Mouse (Mus musculus) limb, embryonic 14.5 days (tissue): ENCODE data around the gene Hes2. TPM values are rescaled to one million over a fixed set of nuclear protein-coding genes. Genes with fewer than 3 reads are reported as not detected.

ENCODE experiments used
- ATAC-seq: fragments of 200-750 bp; cut with Nextera tagmentation; 2 replicates; pipeline ENCODE4 v1.8.0; 2017; ENCODE audit warnings: low read depth, moderate number of reproducible peaks, moderate TSS enrichment; ENCODE audit not compliant: low FRiP score
- DNase-seq: peaks from one replicate; pipeline ENCODE4 v3.0.0-alpha.2; 2015; ENCODE audit warnings: low spot score
- H3K27ac ChIP-seq: fragments of 300-500 bp; sonication (generic); replicated peaks from 2 replicates; pipeline ENCODE4 v1.5.1; 2014; ENCODE audit warnings: low read depth, mild to moderate bottlenecking, low read length, moderate library complexity, mixed read lengths
- H3K27me3 ChIP-seq: fragments of 300-500 bp; sonication (generic); 2 replicates; pipeline ENCODE4 v1.6.1; 2014; ENCODE audit warnings: low read length, mixed read lengths; ENCODE audit not compliant: control insufficient read depth, insufficient read depth
- H3K36me3 ChIP-seq: fragments of 300-500 bp; sonication (generic); 2 replicates; pipeline ENCODE4 v1.6.1; 2014; ENCODE audit warnings: mild to moderate bottlenecking, low read length, moderate library complexity, mixed read lengths; ENCODE audit not compliant: control insufficient read depth, insufficient read depth
- H3K4me1 ChIP-seq: fragments of 300-500 bp; sonication (generic); 2 replicates; pipeline ENCODE4 v1.6.1; 2014; ENCODE audit warnings: antibody characterized with exemption, low read length, mixed read lengths; ENCODE audit not compliant: control insufficient read depth, insufficient read depth
- H3K4me2 ChIP-seq: fragments of 300-500 bp; sonication (generic); replicated peaks from 2 replicates; pipeline ENCODE4 v1.6.1; 2014; ENCODE audit warnings: low read depth, mild to moderate bottlenecking, low read length, moderate library complexity; ENCODE audit not compliant: severe bottlenecking
- H3K4me3 ChIP-seq: fragments of 300-500 bp; sonication (generic); replicated peaks from 2 replicates; pipeline ENCODE4 v1.5.1; 2014; ENCODE audit warnings: low read length
- H3K9ac ChIP-seq: fragments of 300-500 bp; sonication (generic); 2 replicates; pipeline ENCODE4 v1.6.1; 2014; ENCODE audit warnings: mild to moderate bottlenecking, low read depth, low read length, moderate library complexity; ENCODE audit not compliant: severe bottlenecking
- H3K9me3 ChIP-seq: fragments of 300-500 bp; sonication (generic); 2 replicates; pipeline ENCODE4 v1.6.1; 2016; ENCODE audit warnings: low read length; ENCODE audit not compliant: control insufficient read depth
- POLR2A ChIP-seq: fragments of 200-500 bp; IDR thresholded peaks from 2 replicates; pipeline ENCODE4 v1.8.0; 2012; ENCODE audit warnings: inconsistent platforms, mild to moderate bottlenecking, moderate library complexity, borderline replicate concordance; ENCODE audit not compliant: insufficient read depth, insufficient read length; ENCODE audit errors: extremely low read depth
- WGBS: fragments of 180-500 bp; shearing (Covaris S2); extraction: QIAGEN DNeasy Blood & Tissue Kit; methylation state at CpG from one replicate; pipeline ENCODE4 v1.1.7; 2014; 5-methylcytosine and 5-hydroxymethylcytosine counted together
- polyA plus RNA-seq, 2 experiments: library from polyadenylated mRNA; depleted of rRNA in 1 of 2; stranded (reverse) in 1 of 2; unstranded in 1 of 2; fragments of >200 nt; fragmentation: Nextera tagmentation in 1 of 2; extraction: Ambion mirVana in 1 of 2; gene quantifications; 2 replicates each; pipeline versions ENCODE4 v1.2.1 to v1.2.3; 2012 to 2014

The Hes2 gene
- polyA plus RNA-seq, 2 experiments: 0.04 TPM; not detected in 1

DNA sequence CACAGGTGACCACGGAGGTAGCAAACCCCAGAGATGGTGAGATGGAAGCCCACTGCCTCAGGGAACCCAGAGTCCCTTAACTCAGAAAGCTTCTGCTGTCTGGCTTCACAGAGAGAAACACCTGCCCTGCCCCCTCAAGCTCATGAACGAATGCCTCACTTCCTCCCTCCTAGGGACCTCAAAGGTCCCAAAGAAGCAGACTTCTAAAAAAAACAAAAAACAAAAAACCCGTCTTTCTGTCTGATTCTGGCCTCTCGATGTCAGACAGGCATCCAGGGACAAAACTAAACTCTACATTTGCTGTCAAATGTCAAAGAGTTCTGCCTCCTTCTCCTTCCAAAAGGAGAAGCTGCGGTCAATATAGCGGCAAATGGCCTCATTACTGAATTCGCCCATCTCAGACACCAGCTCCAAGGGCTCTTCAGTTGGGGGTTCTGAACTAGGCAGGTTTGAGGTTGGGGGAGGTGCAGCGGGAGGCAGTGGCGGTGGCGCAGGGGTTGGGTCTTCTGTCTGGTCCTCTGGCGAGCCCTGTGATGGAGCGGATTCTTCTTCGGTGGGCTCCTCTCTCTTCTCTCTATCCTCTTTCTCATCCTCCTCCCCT lies 34.2 kb upstream of the Hes2 start:
- Histone ChIP-seq H3K27me3 (peaks cover 99% of the 10 kb centered on the region), H3K36me3 (no peaks in the 10 kb centered on the region), H3K4me2 (no peak overlapping the region), H3K9me3 (no peaks in the 10 kb centered on the region), H3K4me3 (no peak overlapping the region), H3K27ac (no peak overlapping the region), H3K4me1 (peaks cover 21% of the 10 kb centered on the region), H3K9ac (no peak overlapping the region)
- TF ChIP-seq POLR2A: no peak
- ATAC-seq: no peak
- DNase-seq: no peak
- WGBS: 15% methylated on average over 13 of the region's 13 CpGs

DNA sequence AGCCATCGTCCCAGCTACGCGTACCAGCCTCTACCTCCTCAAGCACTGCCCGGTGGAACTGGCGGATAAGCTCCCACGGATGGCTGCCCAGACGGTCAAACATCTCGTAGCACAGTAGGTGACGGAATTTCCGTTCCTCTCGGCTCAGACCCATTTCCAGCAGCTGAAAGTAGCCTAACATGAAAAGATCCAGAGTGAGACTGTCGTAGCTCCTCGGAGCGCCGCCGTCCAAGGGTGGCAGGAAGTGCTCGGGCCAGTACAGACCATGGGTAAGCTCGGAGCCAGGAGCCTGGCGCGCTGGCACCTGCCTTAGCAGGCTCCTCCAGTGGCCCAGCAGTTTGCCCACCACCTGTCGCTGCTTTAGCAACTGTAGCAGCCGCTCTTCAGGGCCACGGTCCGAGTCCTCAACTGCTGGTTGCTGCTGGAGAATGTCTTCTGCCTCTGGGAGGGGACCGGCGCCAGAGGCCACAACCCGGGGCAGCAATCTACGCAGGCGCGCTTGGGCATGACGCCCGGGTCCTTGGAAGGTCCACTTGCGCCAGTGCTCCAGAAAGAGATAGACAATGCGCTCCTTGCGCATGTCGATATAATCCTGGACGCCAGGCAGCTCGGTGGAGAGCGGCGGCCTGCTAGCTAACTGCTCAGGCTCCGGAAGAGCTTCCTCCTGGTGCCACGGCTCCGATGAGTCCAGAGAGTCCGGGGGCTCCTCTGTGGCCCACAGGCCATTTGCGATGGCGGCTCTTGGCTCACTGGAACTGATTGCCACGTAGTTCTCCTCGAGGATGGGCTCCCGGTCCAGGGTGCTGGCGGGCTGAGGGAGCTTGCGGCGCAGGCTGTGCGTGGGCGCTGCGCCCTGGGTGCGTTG lies 33.3 kb upstream of the Hes2 start:
- DNase-seq (no peak), ATAC-seq (no peak)
- H3K27ac ChIP-seq: no peak overlapping the region
- H3K9me3 ChIP-seq: no peaks in the 10 kb centered on the region
- peaks cover 99% of the 10 kb centered on the region for H3K27me3 ChIP-seq
- peak overlapping the region; percentile 40 for H3K4me2 ChIP-seq
- peak overlapping the region; percentile 18 for H3K4me3 ChIP-seq
- 11% methylated on average over 56 of the region's 56 CpGs for WGBS
- 0 out of 2 replicates have a peak overlapping the region, but pooled peaks have one; percentile 12 for H3K9ac ChIP-seq
- peaks cover 15% of the 10 kb centered on the region for H3K4me1 ChIP-seq
- H3K36me3 ChIP-seq: no peaks in the 10 kb centered on the region
- TF ChIP-seq POLR2A: no peak

DNA sequence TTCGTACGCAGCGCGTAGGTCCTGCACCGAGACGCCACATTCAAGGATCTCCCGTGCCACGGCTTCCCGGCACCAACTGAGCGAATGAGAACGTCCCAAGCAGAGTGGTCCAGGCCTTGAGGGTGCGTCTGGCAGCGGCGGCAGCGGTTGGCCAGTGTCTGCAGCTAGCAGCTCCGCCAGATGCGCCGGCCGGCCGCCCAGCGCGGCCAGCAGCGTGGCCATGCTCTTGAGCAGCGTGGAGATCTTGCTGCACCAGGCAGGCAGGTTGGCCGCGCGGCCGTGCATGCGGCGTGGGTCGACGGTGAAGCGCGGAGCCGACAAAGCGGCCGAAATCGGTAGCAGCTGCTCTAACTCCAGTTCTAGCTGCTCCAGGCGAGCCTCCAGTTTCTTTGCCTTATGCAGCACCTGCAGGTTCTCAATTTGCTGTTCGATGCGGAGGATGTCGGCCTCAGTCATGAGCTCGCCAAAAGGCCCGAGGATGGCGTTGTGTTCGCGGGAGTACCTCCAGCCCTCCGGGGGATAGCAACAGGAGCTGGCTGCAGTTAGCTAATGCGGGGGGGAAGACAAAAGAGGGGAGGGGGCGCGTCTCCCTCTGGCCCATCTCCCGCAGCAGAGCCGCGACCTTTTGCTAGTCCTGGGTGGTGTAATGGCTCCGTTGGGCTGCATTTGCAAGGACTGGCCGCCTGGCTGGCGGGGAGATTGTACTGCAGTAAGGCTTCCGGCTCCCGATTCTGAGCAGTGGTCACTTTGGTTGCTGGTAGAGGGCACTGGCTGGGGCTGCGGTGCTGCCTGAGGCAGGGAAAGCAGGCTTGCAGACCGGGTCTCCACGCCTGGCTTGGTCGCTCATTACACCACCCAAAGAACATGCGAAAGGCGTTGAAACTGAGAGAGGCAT lies 32.4 kb upstream of the Hes2 start:
- no peak for TF ChIP-seq POLR2A
- Histone ChIP-seq H3K36me3 (no peaks in the 10 kb centered on the region), H3K4me1 (peaks cover 15% of the 10 kb centered on the region), H3K27ac (no peak overlapping the region), H3K4me2 (peak overlapping the region; percentile 40), H3K4me3 (peak overlapping the region; percentile 18), H3K9ac (0 out of 2 replicates have a peak overlapping the region, but pooled peaks have one; percentile 12), H3K9me3 (no peaks in the 10 kb centered on the region), H3K27me3 (peaks cover 99% of the 10 kb centered on the region)
- ATAC-seq (no peak), DNase-seq (no peak)
- 8% methylated on average over 56 of the region's 65 CpGs for WGBS

DNA sequence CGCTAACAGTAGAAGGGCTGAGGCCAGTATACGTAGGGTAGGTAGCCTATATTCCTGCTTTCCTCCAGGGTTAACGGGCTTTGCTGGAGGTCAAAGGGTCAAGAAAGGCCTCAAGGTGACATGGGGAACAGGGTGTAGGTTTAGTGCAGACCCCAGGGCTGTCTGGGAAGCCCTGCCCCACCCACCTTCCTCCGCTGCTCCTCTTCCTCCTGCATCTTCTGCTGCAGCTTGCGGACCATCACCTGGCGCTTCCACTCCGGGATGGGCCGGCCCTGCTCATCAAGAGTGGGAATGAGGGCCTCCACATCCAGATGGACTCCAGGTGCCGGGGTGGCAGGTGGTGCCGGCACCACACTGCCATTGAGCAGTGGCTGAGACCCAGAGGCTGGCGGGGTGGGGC lies 30.8 kb upstream of the Hes2 start:
- WGBS: 73% methylated on average over 11 of the region's 11 CpGs
- Histone ChIP-seq H3K27ac (no peak overlapping the region), H3K9me3 (no peaks in the 10 kb centered on the region), H3K27me3 (peaks cover 100% of the 10 kb centered on the region), H3K4me1 (peaks cover 28% of the 10 kb centered on the region), H3K4me3 (no peak overlapping the region), H3K36me3 (no peaks in the 10 kb centered on the region), H3K9ac (no peak overlapping the region), H3K4me2 (no peak overlapping the region)
- no peak for ATAC-seq
- no peak for DNase-seq
- no peak for TF ChIP-seq POLR2A

DNA sequence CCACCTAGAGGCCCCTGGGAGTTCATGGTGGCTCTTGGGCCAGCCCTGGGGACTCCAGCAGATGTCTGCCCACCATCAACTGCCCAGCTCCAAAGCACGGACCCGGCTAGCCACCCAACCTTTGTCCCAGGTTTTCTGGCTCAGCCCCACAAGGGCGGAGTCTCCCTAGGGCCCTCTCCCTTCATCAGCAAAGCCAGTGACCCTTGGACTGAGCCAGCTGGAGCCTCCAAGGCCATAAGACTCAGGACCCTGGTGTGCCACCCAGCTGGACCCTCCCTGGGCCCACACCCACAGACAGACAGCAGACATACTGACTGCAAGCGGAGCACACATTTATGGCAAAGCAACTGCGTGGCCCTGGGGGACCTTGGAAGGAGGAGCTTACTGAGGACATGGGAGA lies 29.9 kb upstream of the Hes2 start:
- H3K4me2 ChIP-seq: no peak overlapping the region
- 61% methylated on average over 5 of the region's 5 CpGs for WGBS
- no peak overlapping the region for H3K9ac ChIP-seq
- TF ChIP-seq POLR2A: no peak
- ATAC-seq (no peak), DNase-seq (no peak)
- peaks cover 99% of the 10 kb centered on the region for H3K27me3 ChIP-seq
- peaks cover 28% of the 10 kb centered on the region for H3K4me1 ChIP-seq
- H3K27ac ChIP-seq: no peak overlapping the region
- H3K4me3 ChIP-seq: no peak overlapping the region
- no peaks in the 10 kb centered on the region for H3K36me3 ChIP-seq
- no peaks in the 10 kb centered on the region for H3K9me3 ChIP-seq
